Mouse (Mus musculus): ENCODE data around the gene Iglon5. TPM values are rescaled to one million over a fixed set of nuclear protein-coding genes. Genes with fewer than 3 reads are reported as not detected.
A peak's percentile ranks its signal among the peaks of the same experiment; 100 is the strongest.

The Iglon5 gene
- total RNA-seq (2021): 10 to 100 TPM; 24.8 TPM
- long read RNA-seq, experiment 1, partial matches to known transcripts: 1 of 1 reads
- long read RNA-seq, experiment 1, other reads (novel, unspliced or antisense): 0 of 1 reads
- long read RNA-seq, experiment 2, partial matches to known transcripts: 0 of 3 reads
- long read RNA-seq, experiment 2, other reads (novel, unspliced or antisense): 3 of 3 reads

GRCm38 (mm10) chr7:43489631-43490125 is at the start of gene Iglon5:
Gene Iglon5, minus strand, starts transcription at chr7:43490075.
- Histone ChIP-seq H3K27ac (peak within 1 kb of the TSS; percentile 95), H3K4me3 (peak within 1 kb of the TSS; percentile 75)
- no peak for DNase-seq (ENCODE audit: low spot score in 2 of 2)
- TF ChIP-seq CTCF (conservative IDR thresholded peaks at IDR 0.05): no peak

GRCm38 (mm10) chr7:43538524-43538923 is 48.6 kb upstream of the Iglon5 start:
- Histone ChIP-seq H3K4me3 (no peak overlapping the region), H3K27ac (no peak overlapping the region)
- no peak for DNase-seq (ENCODE audit: low spot score in 2 of 2)
- TF ChIP-seq CTCF (conservative IDR thresholded peaks at IDR 0.05): no peak

GRCm38 (mm10) chr7:43532936-43533505 is 43.1 kb upstream of the Iglon5 start:
- no peak for DNase-seq (ENCODE audit: low spot score in 2 of 2)
- Histone ChIP-seq H3K4me3 (no peak overlapping the region), H3K27ac (no peak overlapping the region)
- TF ChIP-seq CTCF (conservative IDR thresholded peaks at IDR 0.05): no peak

- no peak for TF ChIP-seq CTCF (conservative IDR thresholded peaks at IDR 0.05)
- DNase-seq (ENCODE audit: low spot score in 2 of 2): no peak
- H3K27ac ChIP-seq: no peak overlapping the region
- H3K4me3 ChIP-seq: no peak overlapping the region
These were observed 40.4 kb upstream of the Iglon5 start for GRCm38 (mm10) chr7:43530216-43530785.

- peak; percentile 52 for TF ChIP-seq CTCF (conservative IDR thresholded peaks at IDR 0.05)
- no peak overlapping the region for H3K4me3 ChIP-seq
- no peak overlapping the region for H3K27ac ChIP-seq
- DNase-seq (ENCODE audit: low spot score in 2 of 2): no peak
These were observed 35.4 kb upstream of the Iglon5 start for GRCm38 (mm10) chr7:43525313-43525712.

- DNase-seq (ENCODE audit: low spot score in 2 of 2): no peak
- Histone ChIP-seq H3K27ac (no peak overlapping the region), H3K4me3 (no peak overlapping the region)
- TF ChIP-seq CTCF (conservative IDR thresholded peaks at IDR 0.05): no peak
These were observed 32.9 kb upstream of the Iglon5 start for GRCm38 (mm10) chr7:43522776-43523175.

GRCm38 (mm10) chr7:43518341-43518740 is 28.5 kb upstream of the Iglon5 start:
- H3K4me3 ChIP-seq: no peak overlapping the region
- TF ChIP-seq CTCF (conservative IDR thresholded peaks at IDR 0.05): no peak
- no peak for DNase-seq (ENCODE audit: low spot score in 2 of 2)
- no peak overlapping the region for H3K27ac ChIP-seq

- H3K4me3 ChIP-seq: no peak overlapping the region
- no peak for TF ChIP-seq CTCF (conservative IDR thresholded peaks at IDR 0.05)
- no peak for DNase-seq (ENCODE audit: low spot score in 2 of 2)
- no peak overlapping the region for H3K27ac ChIP-seq
These were observed 25.2 kb upstream of the Iglon5 start for GRCm38 (mm10) chr7:43515076-43515475.

GRCm38 (mm10) chr7:43512519-43512918 is 22.6 kb upstream of the Iglon5 start:
- H3K4me3 ChIP-seq: no peak overlapping the region
- no peak for TF ChIP-seq CTCF (conservative IDR thresholded peaks at IDR 0.05)
- no peak for DNase-seq (ENCODE audit: low spot score in 2 of 2)
- no peak overlapping the region for H3K27ac ChIP-seq

GRCm38 (mm10) chr7:43511707-43512478 is 22.0 kb upstream of the Iglon5 start:
- Histone ChIP-seq H3K4me3 (no peak overlapping the region), H3K27ac (no peak overlapping the region)
- no peak for DNase-seq (ENCODE audit: low spot score in 2 of 2)
- no peak for TF ChIP-seq CTCF (conservative IDR thresholded peaks at IDR 0.05)

- no peak overlapping the region for H3K27ac ChIP-seq
- TF ChIP-seq CTCF (conservative IDR thresholded peaks at IDR 0.05): peak; percentile 90
- no peak overlapping the region for H3K4me3 ChIP-seq
- DNase-seq (ENCODE audit: low spot score in 2 of 2): peak; percentile 65 to 72
These were observed 5.6 kb upstream of the Iglon5 start for GRCm38 (mm10) chr7:43495343-43496021.

- TF ChIP-seq CTCF (conservative IDR thresholded peaks at IDR 0.05): no peak
- H3K27ac ChIP-seq: no peak overlapping the region; the same call in 1 of the 2 replicates
- no peak overlapping the region for H3K4me3 ChIP-seq
- no peak for DNase-seq (ENCODE audit: low spot score in 2 of 2)
These were observed 986 bp upstream of the Iglon5 start for GRCm38 (mm10) chr7:43490861-43491260.

Data from layer of hippocampus, adult 2 months (tissue).